Mouse (Mus musculus): ENCODE measurements around the gene Stx3. TPM values are rescaled to one million over a fixed set of nuclear protein-coding genes. Genes with fewer than 3 reads are reported as not detected.
A peak's percentile ranks its signal among the peaks of the same experiment; 100 is the strongest.

Stx3 gene
- polyA plus RNA-seq (2016; fragmentation: Nextera tagmentation; extraction: Ambion mirVana), result 6.9 and 7.1 TPM in 2 replicates

DNA sequence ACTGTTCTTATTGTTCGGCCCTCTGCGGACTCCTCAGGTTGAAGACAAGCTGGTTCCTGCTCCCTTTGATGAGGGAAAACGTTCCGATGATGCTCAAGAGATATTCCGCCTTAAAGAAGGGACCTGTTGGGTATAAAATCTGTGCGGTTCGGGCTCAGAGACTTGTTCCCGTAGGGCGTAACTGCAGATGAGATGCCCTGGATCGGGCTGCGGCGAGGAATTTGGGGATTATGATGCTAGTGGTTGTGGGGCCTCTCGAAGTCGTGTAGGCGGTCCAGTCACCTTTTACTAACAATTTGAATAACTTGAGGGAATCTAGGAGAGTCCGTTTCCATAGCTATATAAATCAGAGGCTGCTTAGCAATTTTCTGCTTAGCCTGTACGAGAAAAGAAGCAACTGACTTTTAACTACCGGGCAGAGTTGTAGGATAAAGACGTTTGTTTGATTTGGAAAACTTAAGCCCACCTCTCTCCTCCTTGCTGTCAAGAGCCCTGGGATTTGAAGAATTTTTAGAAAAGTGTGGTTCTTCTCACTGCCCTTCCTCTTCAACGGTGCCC is at the start of gene Stx3:
TSS of gene Stx3 (minus strand) at position 261 of the 558 bp plus-strand sequence.
- WGBS, result under 1% methylated on average over 20 of the region's 20 CpGs
- no peaks in the 10 kb centered on the region for H3K27me3 ChIP-seq (replicated peaks)

DNA sequence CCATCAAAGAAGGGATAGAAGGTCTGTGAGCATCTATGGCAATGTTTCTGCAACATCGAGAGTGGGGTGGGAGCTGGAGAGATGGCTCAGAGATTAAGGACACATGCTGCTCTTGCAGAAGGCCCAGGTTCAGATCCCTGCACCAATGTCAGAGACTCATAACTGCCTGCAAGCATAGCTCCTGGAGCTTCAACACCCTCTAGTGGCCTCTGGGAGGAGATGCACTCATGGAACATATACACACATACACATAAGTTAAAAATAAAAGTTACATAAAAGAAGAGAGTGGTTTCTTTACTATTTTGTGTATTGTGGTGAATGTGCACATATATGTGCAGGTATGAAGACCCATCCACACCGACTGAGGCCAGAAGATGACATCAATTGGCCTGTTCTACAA is 48.6 kb upstream of the Stx3 start:
- Histone ChIP-seq H3K27ac (ENCODE audit: poor library complexity, severe bottlenecking) (no peak overlapping the region), H3K27me3 (replicated peaks) (no peaks in the 10 kb centered on the region)
- ATAC-seq (ENCODE audit: insufficient number of reproducible peaks, low FRiP score), result no peak

More for the DNA sequence above, at the start of gene Stx3:
- no peaks in the 10 kb centered on the region for H3K36me3 ChIP-seq
- no peaks in the 10 kb centered on the region for H3K9me3 ChIP-seq (replicated peaks)
- no peak for ATAC-seq (ENCODE audit: insufficient number of reproducible peaks, low FRiP score)
- H3K9ac ChIP-seq, result peak within 1 kb of the TSS; percentile 77
- H3K4me3 ChIP-seq, result peak within 1 kb of the TSS; percentile 63
- no peak within 1 kb of the TSS for H3K27ac ChIP-seq (ENCODE audit: poor library complexity, severe bottlenecking)
- H3K4me2 ChIP-seq, result peak within 1 kb of the TSS; percentile 89
- H3K4me1 ChIP-seq (replicated peaks), result peaks cover 4% of the 10 kb centered on the region; the same call in 1 of the 2 replicates

DNA sequence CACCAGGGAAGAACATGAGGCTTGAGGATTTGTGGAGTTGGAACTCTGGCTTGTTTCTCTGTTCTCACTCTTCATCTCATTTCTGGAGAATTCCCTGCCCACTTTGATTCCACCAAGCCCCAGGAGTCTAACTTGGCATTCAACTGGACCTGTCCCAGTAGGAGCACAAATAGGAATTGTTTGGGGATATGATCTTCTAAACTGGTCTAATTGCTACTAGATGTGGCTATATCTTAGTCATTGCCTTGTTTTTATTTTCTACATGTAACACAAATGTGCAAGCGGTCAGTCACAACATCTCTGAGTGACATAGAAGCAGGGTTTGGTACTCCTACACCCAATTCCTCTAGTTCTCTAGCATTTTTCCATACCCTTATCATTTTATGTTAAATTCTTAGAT is 41.8 kb upstream of the Stx3 start, which contains the start of gene Olfr1418:
TSS of gene Olfr1418 (minus strand) at position 101 of the 400 bp plus-strand sequence.
- no peak within 1 kb of the TSS for H3K4me2 ChIP-seq
- no peak within 1 kb of the TSS for H3K27ac ChIP-seq (ENCODE audit: poor library complexity, severe bottlenecking)
- H3K36me3 ChIP-seq, result no peaks in the 10 kb centered on the region
- 81% methylated on average over 1 of the region's 1 CpGs for WGBS
- H3K4me1 ChIP-seq (replicated peaks), result no peaks in the 10 kb centered on the region
- no peaks in the 10 kb centered on the region for H3K27me3 ChIP-seq (replicated peaks)
- no peak within 1 kb of the TSS for H3K9ac ChIP-seq
- H3K9me3 ChIP-seq (replicated peaks), result peaks cover 5% of the 10 kb centered on the region
- ATAC-seq (ENCODE audit: insufficient number of reproducible peaks, low FRiP score), result no peak
- no peak within 1 kb of the TSS for H3K4me3 ChIP-seq

More for the DNA sequence above, 48.6 kb upstream of the Stx3 start:
- H3K9ac ChIP-seq, result no peak overlapping the region
- H3K36me3 ChIP-seq, result no peaks in the 10 kb centered on the region
- no peaks in the 10 kb centered on the region for H3K4me1 ChIP-seq (replicated peaks)
- 64% methylated on average over 2 of the region's 2 CpGs for WGBS
- H3K9me3 ChIP-seq (replicated peaks), result peaks cover 5% of the 10 kb centered on the region
- no peak overlapping the region for H3K4me2 ChIP-seq
- H3K4me3 ChIP-seq, result no peak overlapping the region

GRCm38 (mm10) chr19:11856506-11856905 is 37.3 kb upstream of the Stx3 start:
- no peaks in the 10 kb centered on the region for H3K4me1 ChIP-seq (replicated peaks)
- no peaks in the 10 kb centered on the region for H3K36me3 ChIP-seq
- WGBS, result 66% methylated on average over 6 of the region's 6 CpGs
- H3K27ac ChIP-seq (ENCODE audit: poor library complexity, severe bottlenecking), result no peak overlapping the region
- H3K4me2 ChIP-seq, result no peak overlapping the region
- no peak overlapping the region for H3K9ac ChIP-seq
- H3K27me3 ChIP-seq (replicated peaks), result no peaks in the 10 kb centered on the region
- no peaks in the 10 kb centered on the region for H3K9me3 ChIP-seq (replicated peaks)
- ATAC-seq (ENCODE audit: insufficient number of reproducible peaks, low FRiP score), result no peak
- H3K4me3 ChIP-seq, result no peak overlapping the region

GRCm38 (mm10) chr19:11854821-11855220 is 35.6 kb upstream of the Stx3 start:
- Histone ChIP-seq H3K9me3 (replicated peaks) (no peaks in the 10 kb centered on the region), H3K4me1 (replicated peaks) (no peaks in the 10 kb centered on the region), H3K27ac (ENCODE audit: poor library complexity, severe bottlenecking) (no peak overlapping the region), H3K36me3 (no peaks in the 10 kb centered on the region), H3K4me3 (no peak overlapping the region), H3K9ac (no peak overlapping the region), H3K27me3 (replicated peaks) (no peaks in the 10 kb centered on the region), H3K4me2 (no peak overlapping the region)
- ATAC-seq (ENCODE audit: insufficient number of reproducible peaks, low FRiP score), result no peak
- 81% methylated on average over 2 of the region's 2 CpGs for whole genome bisulfite sequencing

DNA sequence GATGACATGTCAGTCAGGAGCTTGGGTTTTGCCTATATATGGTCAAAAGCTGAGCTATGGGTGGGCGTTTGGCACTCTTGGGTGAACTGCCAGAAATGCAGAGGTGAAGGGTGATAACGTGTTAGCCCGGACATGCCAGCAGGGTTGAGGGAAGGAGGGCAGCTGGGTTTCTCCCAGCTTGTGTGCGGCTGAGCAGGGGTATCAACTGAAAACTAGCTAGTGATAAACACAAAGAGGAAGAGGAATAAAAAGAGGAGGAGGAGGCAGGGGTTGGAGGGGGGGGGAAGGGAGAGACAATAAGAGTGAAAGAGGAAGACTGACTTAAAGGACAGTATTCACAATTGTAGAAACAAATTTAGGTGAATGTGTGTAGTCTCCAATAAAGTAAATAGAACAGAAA is 33.4 kb upstream of the Stx3 start:
- 35% methylated on average over 4 of the region's 4 CpGs for WGBS
- H3K4me1 ChIP-seq (replicated peaks), result no peaks in the 10 kb centered on the region

DNA sequence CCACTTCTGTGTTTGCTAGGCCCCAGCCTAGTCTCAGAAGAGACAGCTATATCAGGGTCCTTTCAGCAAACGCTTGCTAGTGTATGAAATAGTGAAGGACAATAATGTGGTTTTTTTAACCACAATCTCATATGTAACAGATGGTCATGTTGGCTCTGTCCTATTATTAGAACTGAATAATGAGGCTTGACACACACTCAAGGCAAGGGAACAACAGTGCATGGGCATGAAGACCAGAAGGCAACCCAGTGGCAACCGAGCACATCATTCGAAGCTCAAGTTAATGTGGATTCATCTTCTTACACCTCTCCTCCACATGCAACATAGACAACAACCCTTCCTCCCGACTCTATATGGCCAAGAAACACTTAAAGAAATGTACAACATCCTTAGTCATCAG is 27.1 kb upstream of the Stx3 start:
- no peak for ATAC-seq (ENCODE audit: insufficient number of reproducible peaks, low FRiP score)
- Histone ChIP-seq H3K9ac (no peak overlapping the region), H3K27ac (ENCODE audit: poor library complexity, severe bottlenecking) (no peak overlapping the region), H3K36me3 (no peaks in the 10 kb centered on the region), H3K27me3 (replicated peaks) (no peaks in the 10 kb centered on the region), H3K9me3 (replicated peaks) (no peaks in the 10 kb centered on the region), H3K4me3 (no peak overlapping the region), H3K4me2 (no peak overlapping the region), H3K4me1 (replicated peaks) (no peaks in the 10 kb centered on the region)
- WGBS, result 77% methylated on average over 4 of the region's 4 CpGs

More for the DNA sequence above, 33.4 kb upstream of the Stx3 start:
- no peaks in the 10 kb centered on the region for H3K27me3 ChIP-seq (replicated peaks)
- ATAC-seq (ENCODE audit: insufficient number of reproducible peaks, low FRiP score), result no peak
- no peak overlapping the region for H3K4me3 ChIP-seq
- H3K27ac ChIP-seq (ENCODE audit: poor library complexity, severe bottlenecking), result no peak overlapping the region
- H3K9me3 ChIP-seq (replicated peaks), result no peaks in the 10 kb centered on the region
- no peaks in the 10 kb centered on the region for H3K36me3 ChIP-seq
- no peak overlapping the region for H3K9ac ChIP-seq
- no peak overlapping the region for H3K4me2 ChIP-seq

DNA sequence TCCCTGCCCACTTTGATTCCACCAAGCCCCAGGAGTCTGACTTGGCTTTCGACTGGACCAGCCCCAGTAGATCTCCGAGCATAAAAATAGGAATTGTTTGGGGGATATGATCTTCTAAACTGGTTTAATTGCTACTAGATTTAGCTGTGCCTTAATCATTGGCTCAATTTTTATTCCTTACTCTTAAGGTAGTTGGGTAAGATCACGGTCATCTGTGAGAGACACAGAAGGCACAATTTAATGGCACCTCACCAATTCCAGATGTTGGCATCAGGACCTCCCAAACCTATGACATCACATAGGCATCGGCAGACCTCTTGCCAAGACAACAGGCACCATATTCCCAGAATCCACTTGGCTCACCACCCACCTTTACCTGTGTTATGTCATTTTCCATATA is 19.9 kb upstream of the Stx3 start, which contains the start of gene Olfr1417:
TSS of gene Olfr1417 (minus strand) at position 101 of the 400 bp plus-strand sequence.
- H3K27ac ChIP-seq (ENCODE audit: poor library complexity, severe bottlenecking), result no peak within 1 kb of the TSS

GRCm38 (mm10) chr19:11823346-11824065 is 4.3 kb upstream of the Stx3 start:
- no peak overlapping the region for H3K27ac ChIP-seq (ENCODE audit: poor library complexity, severe bottlenecking)
- no peak overlapping the region for H3K4me2 ChIP-seq
- H3K4me3 ChIP-seq, result no peak overlapping the region
- no peaks in the 10 kb centered on the region for H3K27me3 ChIP-seq (replicated peaks)
- no peaks in the 10 kb centered on the region for H3K36me3 ChIP-seq
- WGBS, result 46% methylated on average over 4 of the region's 4 CpGs
- no peak overlapping the region for H3K9ac ChIP-seq
- no peak for ATAC-seq (ENCODE audit: insufficient number of reproducible peaks, low FRiP score)
- no peaks in the 10 kb centered on the region for H3K9me3 ChIP-seq (replicated peaks)
- H3K4me1 ChIP-seq (replicated peaks), result no peaks in the 10 kb centered on the region; the same call in 1 of the 2 replicates

More for the DNA sequence above, 19.9 kb upstream of the Stx3 start, which contains the start of gene Olfr1417:
- no peak within 1 kb of the TSS for H3K4me3 ChIP-seq
- no peak within 1 kb of the TSS for H3K9ac ChIP-seq
- no peak within 1 kb of the TSS for H3K4me2 ChIP-seq
- no peaks in the 10 kb centered on the region for H3K9me3 ChIP-seq (replicated peaks)
- no peaks in the 10 kb centered on the region for H3K36me3 ChIP-seq
- no peaks in the 10 kb centered on the region for H3K4me1 ChIP-seq (replicated peaks)
- H3K27me3 ChIP-seq (replicated peaks), result no peaks in the 10 kb centered on the region
- 79% methylated on average over 4 of the region's 4 CpGs for WGBS
- ATAC-seq (ENCODE audit: insufficient number of reproducible peaks, low FRiP score), result no peak

- Histone ChIP-seq H3K4me3 (peak overlapping the region; percentile 63), H3K4me1 (replicated peaks) (peaks cover 4% of the 10 kb centered on the region; the same call in 1 of the 2 replicates), H3K9me3 (replicated peaks) (no peaks in the 10 kb centered on the region), H3K27me3 (replicated peaks) (no peaks in the 10 kb centered on the region), H3K36me3 (no peaks in the 10 kb centered on the region), H3K4me2 (peak overlapping the region; percentile 89), H3K9ac (peak overlapping the region; percentile 57; the same call in 1 of the 2 replicates), H3K27ac (ENCODE audit: poor library complexity, severe bottlenecking) (no peak overlapping the region)
- ATAC-seq (ENCODE audit: insufficient number of reproducible peaks, low FRiP score), result no peak
- 25% methylated on average over 6 of the region's 6 CpGs for WGBS
Observed at GRCm38 (mm10) chr19:11820211-11820610, 1.0 kb upstream of the Stx3 start.

- Histone ChIP-seq H3K9ac (peak overlapping the region; percentile 57), H3K4me2 (peak overlapping the region; percentile 89), H3K36me3 (no peaks in the 10 kb centered on the region), H3K27me3 (replicated peaks) (no peaks in the 10 kb centered on the region), H3K4me1 (replicated peaks) (peaks cover 4% of the 10 kb centered on the region; the same call in 1 of the 2 replicates), H3K4me3 (peak overlapping the region; percentile 63), H3K9me3 (replicated peaks) (no peaks in the 10 kb centered on the region), H3K27ac (ENCODE audit: poor library complexity, severe bottlenecking) (no peak overlapping the region)
- under 1% methylated on average over 15 of the region's 15 CpGs for WGBS
- ATAC-seq (ENCODE audit: insufficient number of reproducible peaks, low FRiP score), result peak; percentile 76
Observed at GRCm38 (mm10) chr19:11819800-11820199, 597 bp upstream of the Stx3 start.
